Mouse (Mus musculus) brain, embryonic 14.5 days (tissue): ENCODE results near the gene Dgkg. TPM values are rescaled to one million over a fixed set of nuclear protein-coding genes. Genes with fewer than 3 reads are reported as not detected.
A peak's percentile ranks its signal among the peaks of the same experiment; 100 is the strongest.

Source experiments
- DNase-seq: peaks from one replicate; pipeline ENCODE4 v3.0.0-alpha.2; 2011; ENCODE audit warnings: low read depth
- CTCF ChIP-seq: fragments of 200-500 bp; IDR thresholded peaks from 2 replicates; pipeline ENCODE4 v1.5.1; 2012; ENCODE audit warnings: inconsistent platforms, mild to moderate bottlenecking, moderate library complexity, borderline replicate concordance; ENCODE audit not compliant: insufficient read depth, insufficient read length; ENCODE audit errors: extremely low read depth
- POLR2A ChIP-seq: fragments of 200-500 bp; IDR thresholded peaks from 2 replicates; pipeline ENCODE4 v1.6.1; 2012; ENCODE audit warnings: mild to moderate bottlenecking, inconsistent platforms, borderline replicate concordance; ENCODE audit not compliant: poor library complexity, insufficient read depth, insufficient read length, severe bottlenecking; ENCODE audit errors: extremely low read depth
- polyA plus RNA-seq: library from polyadenylated mRNA; depleted of rRNA; stranded (reverse); fragments of >200 nt; gene quantifications from 2 replicates; pipeline ENCODE4 v1.2.3, GENCODE M21; 2012

Gene Dgkg
- polyA plus RNA-seq, 1 experiment, result 0.36 TPM

GRCm38 (mm10) chr16:22531834-22532233 is 125.2 kb downstream of the Dgkg start:
- DNase-seq, result no peak
- TF ChIP-seq POLR2A (no peak), CTCF (no peak)

- TF ChIP-seq CTCF, result no peak
- TF ChIP-seq POLR2A, result no peak
- DNase-seq, result no peak
Measured at GRCm38 (mm10) chr16:22531041-22531440, 126.0 kb downstream of the Dgkg start.

GRCm38 (mm10) chr16:22527499-22527939 is 129.5 kb downstream of the Dgkg start:
- TF ChIP-seq CTCF (no peak), POLR2A (no peak)
- peak; percentile 69 for DNase-seq

GRCm38 (mm10) chr16:22526386-22526785 is 130.6 kb downstream of the Dgkg start:
- no peak for DNase-seq
- TF ChIP-seq POLR2A (no peak), CTCF (no peak)

GRCm38 (mm10) chr16:22517431-22518384 is 139.3 kb downstream of the Dgkg start:
- DNase-seq, result peak; percentile 90
- TF ChIP-seq POLR2A (no peak), CTCF (no peak)

GRCm38 (mm10) chr16:22515476-22515875 is 141.5 kb downstream of the Dgkg start:
- TF ChIP-seq CTCF, result no peak
- TF ChIP-seq POLR2A, result no peak

GRCm38 (mm10) chr16:22510861-22511637 is 146.0 kb downstream of the Dgkg start:
- DNase-seq, result no peak
- TF ChIP-seq CTCF (no peak), POLR2A (no peak)

More at GRCm38 (mm10) chr16:22515476-22515875, 141.5 kb downstream of the Dgkg start:
- no peak for DNase-seq

- TF ChIP-seq CTCF (no peak), POLR2A (no peak)
- peak; percentile 83 for DNase-seq
Measured at GRCm38 (mm10) chr16:22508936-22509563, 148.0 kb downstream of the Dgkg start.

GRCm38 (mm10) chr16:22505656-22506055 is 151.4 kb downstream of the Dgkg start:
- DNase-seq, result no peak
- no peak for TF ChIP-seq CTCF
- no peak for TF ChIP-seq POLR2A

- TF ChIP-seq CTCF (no peak), POLR2A (no peak)
- peak; percentile 61 for DNase-seq
Measured at GRCm38 (mm10) chr16:22504851-22505250, 152.2 kb downstream of the Dgkg start.

GRCm38 (mm10) chr16:22504049-22504448 is 153.0 kb downstream of the Dgkg start:
- no peak for DNase-seq

GRCm38 (mm10) chr16:22503467-22503866 is 153.6 kb downstream of the Dgkg start:
- TF ChIP-seq CTCF (no peak), POLR2A (no peak)
- DNase-seq, result no peak

More at GRCm38 (mm10) chr16:22504049-22504448, 153.0 kb downstream of the Dgkg start:
- TF ChIP-seq CTCF, result no peak
- TF ChIP-seq POLR2A, result no peak
